Comparison of ENCODE assay signal across 13 mouse cellular contexts in the genomic region with DNA sequence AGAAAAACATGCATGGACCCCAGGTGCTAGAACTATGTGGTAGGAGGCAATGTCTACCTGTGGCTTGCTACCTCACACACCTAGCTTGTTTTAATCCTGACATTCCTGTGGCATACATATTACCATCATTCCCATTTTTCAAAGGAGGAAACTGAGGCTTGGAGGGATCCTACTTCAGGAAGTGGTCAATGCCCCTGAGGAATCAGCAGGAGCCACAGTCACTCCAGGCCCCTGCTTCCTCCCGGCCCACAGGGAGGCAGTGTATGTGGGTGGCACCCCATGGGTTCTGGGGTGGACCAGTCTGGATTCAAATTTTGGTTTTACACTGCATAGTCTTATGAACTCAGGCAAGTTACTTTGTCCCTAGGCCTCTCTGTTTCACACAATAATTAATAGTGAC. TPM values are rescaled to one million over a fixed set of nuclear protein-coding genes. Genes with fewer than 3 reads are reported as not detected.
DNase-seq lines count a peak whose midpoint lies in the region; ATAC-seq and TF ChIP-seq lines count a peak whose summit lies in the region.
"Had no signal": no experiment of that assay in that cellular context is flagged by ENCODE, and none has a peak within 500 bp of the region (broad histone marks: within the 10 kb centered on the region; RNA-seq: fewer than 3 reads in every experiment).

No protein-coding gene starts in this region.

- H3K4me3 ChIP-seq in intestine, embryonic 16.5 days (ENCODE audit: low read length): no peak overlapping the region
- no peak overlapping the region for H3K4me3 ChIP-seq in intestine, embryonic 15.5 days (replicated peaks)
- no peak overlapping the region for H3K4me3 ChIP-seq in liver, postnatal 0 days (ENCODE audit: low read depth, low read length)
- no peak overlapping the region for H3K4me3 ChIP-seq in liver, embryonic 11.5 days (ENCODE audit: low read depth, low read length)
- H3K4me3 ChIP-seq in bone marrow, adult 2 months (replicated peaks; ENCODE audit: control insufficient read depth, low read depth, low read length): no peak overlapping the region

- no peaks in the 10 kb centered on the region for H3K27me3 ChIP-seq in intestine, embryonic 16.5 days (replicated peaks; ENCODE audit: control insufficient read depth, insufficient read depth, low read length)
- H3K27me3 ChIP-seq in intestine, embryonic 15.5 days (replicated peaks): no peaks in the 10 kb centered on the region
- H3K27me3 ChIP-seq in liver, postnatal 0 days (ENCODE audit: insufficient read depth, low read length): no peaks in the 10 kb centered on the region
- H3K27me3 ChIP-seq in liver, embryonic 11.5 days (replicated peaks; ENCODE audit: control insufficient read depth, insufficient read depth, low read length): no peaks in the 10 kb centered on the region

- TF ChIP-seq CTCF in liver, postnatal 0 days (IDR thresholded peaks at IDR 0.05; ENCODE audit: low read depth): no peak
- no peak for TF ChIP-seq CTCF in bone marrow, adult 2 months (IDR thresholded peaks at IDR 0.05; ENCODE audit: control insufficient read depth, insufficient read depth, low read length)

- TF ChIP-seq POLR2A in bone marrow, adult 2 months (IDR thresholded peaks at IDR 0.05; ENCODE audit: borderline replicate concordance, control insufficient read depth, low read depth, low read length): no peak

- peaks cover 29% of the 10 kb centered on the region for H3K4me1 ChIP-seq in intestine, embryonic 16.5 days (ENCODE audit: control insufficient read depth, insufficient read depth, low read length)
- peaks cover 18% of the 10 kb centered on the region for H3K4me1 ChIP-seq in intestine, embryonic 15.5 days (replicated peaks)
- peaks cover 31% of the 10 kb centered on the region for H3K4me1 ChIP-seq in liver, postnatal 0 days (ENCODE audit: insufficient read depth)
- H3K4me1 ChIP-seq in liver, embryonic 11.5 days (replicated peaks; ENCODE audit: control insufficient read depth, insufficient read depth, low read length): peaks cover 12% of the 10 kb centered on the region
- H3K4me1 ChIP-seq in bone marrow, adult 2 months (ENCODE audit: control insufficient read depth, insufficient read depth, low read length): peaks cover 12% of the 10 kb centered on the region

- peaks cover 12% of the 10 kb centered on the region for H3K9me3 ChIP-seq in intestine, embryonic 16.5 days (ENCODE audit: control insufficient read depth, low read length)
- H3K9me3 ChIP-seq in intestine, embryonic 15.5 days: no peaks in the 10 kb centered on the region
- peaks cover 14% of the 10 kb centered on the region; the same call in 1 of the 2 replicates for H3K9me3 ChIP-seq in liver, postnatal 0 days (ENCODE audit: low read length)
- peaks cover 12% of the 10 kb centered on the region for H3K9me3 ChIP-seq in liver, embryonic 11.5 days (ENCODE audit: control insufficient read depth, low read length)

- no peak for TF ChIP-seq EP300 in liver, postnatal 0 days (IDR thresholded peaks at IDR 0.05; ENCODE audit: low read depth)

- no peaks in the 10 kb centered on the region; the same call in 1 of the 2 replicates for H3K36me3 ChIP-seq in intestine, embryonic 16.5 days (ENCODE audit: control insufficient read depth, insufficient read depth, low read length)
- H3K36me3 ChIP-seq in intestine, embryonic 15.5 days: no peaks in the 10 kb centered on the region
- peaks cover 5% of the 10 kb centered on the region; the same call in 1 of the 2 replicates for H3K36me3 ChIP-seq in liver, postnatal 0 days (replicated peaks; ENCODE audit: insufficient read depth, low read length)
- H3K36me3 ChIP-seq in liver, embryonic 11.5 days (ENCODE audit: control insufficient read depth, insufficient read depth, low read length): peaks cover 6% of the 10 kb centered on the region; the same call in 1 of the 2 replicates

- peak overlapping the region; percentile 53 for H3K27ac ChIP-seq in intestine, embryonic 16.5 days (ENCODE audit: low read length)
- H3K27ac ChIP-seq in intestine, embryonic 15.5 days: no peak overlapping the region
- peak overlapping the region; percentile 70 for H3K27ac ChIP-seq in liver, postnatal 0 days (ENCODE audit: low read depth)
- H3K27ac ChIP-seq in liver, embryonic 11.5 days (ENCODE audit: low read depth, low read length): no peak overlapping the region
- peak overlapping the region; percentile 55 for H3K27ac ChIP-seq in bone marrow, adult 2 months (ENCODE audit: control insufficient read depth, insufficient read depth, low read depth, low read length, poor library complexity)

- no peak overlapping the region for H3K9ac ChIP-seq in intestine, embryonic 16.5 days (ENCODE audit: low read depth, low read length)
- H3K9ac ChIP-seq in intestine, embryonic 15.5 days: no peak overlapping the region
- no peak overlapping the region for H3K9ac ChIP-seq in liver, postnatal 0 days (replicated peaks)
- H3K9ac ChIP-seq in liver, embryonic 11.5 days (ENCODE audit: low read depth, low read length): no peak overlapping the region

- DNase-seq in heart, adult 11 months: peak; percentile 92
- DNase-seq in heart, postnatal 4 days: no peak
- no peak for DNase-seq in liver, postnatal 0 days
- DNase-seq in liver, embryonic 11.5 days (ENCODE audit: low spot score): no peak
- no peak for DNase-seq in frontal cortex, adult 2 months (ENCODE audit: extremely low spot score in 1 of 2, low spot score in 1 of 2)
- DNase-seq: adrenal gland, postnatal 25 days; cerebellum, postnatal 25 days; kidney, adult 11 months had no signal

- H3K4me2 ChIP-seq in intestine, embryonic 16.5 days (ENCODE audit: low read depth, low read length): no peak overlapping the region
- H3K4me2 ChIP-seq in intestine, embryonic 15.5 days (replicated peaks): no peak overlapping the region
- H3K4me2 ChIP-seq in liver, postnatal 0 days (ENCODE audit: low read depth, low read length): no peak overlapping the region
- no peak overlapping the region for H3K4me2 ChIP-seq in liver, embryonic 11.5 days

- WGBS in intestine, embryonic 16.5 days: 65% methylated on average over 1 of the region's 1 CpGs
- WGBS in intestine, embryonic 15.5 days: 74% methylated on average over 1 of the region's 1 CpGs
- 39% methylated on average over 1 of the region's 1 CpGs for WGBS in liver, postnatal 0 days (ENCODE audit: insufficient replicate concordance)
- WGBS in liver, embryonic 11.5 days: 75% methylated on average over 1 of the region's 1 CpGs
- WGBS in bone marrow, adult 2 months: 24% methylated on average over 1 of the region's 1 CpGs

- no peak for ATAC-seq in intestine, embryonic 16.5 days
- ATAC-seq in intestine, embryonic 15.5 days: no peak
- no peak for ATAC-seq in liver, postnatal 0 days
- no peak for ATAC-seq in liver, embryonic 11.5 days (replicated peaks; ENCODE audit: low FRiP score)
- ATAC-seq: forebrain, embryonic 16.5 days; midbrain, embryonic 16.5 days had no signal

RNA-seq across cellular contexts. Expression of gene Traf5, which starts 13.2 kb away (rescaled TPM):
- 10 to 100 TPM; 15.0 to 22.4 TPM for total RNA-seq in heart, postnatal 4 days (2021)
- 17.5 and 20.7 TPM in 2 replicates for polyA plus RNA-seq in intestine, embryonic 16.5 days (2015; fragmentation: Nextera tagmentation; extraction: Ambion mirVana)
- 19.6 and 21.3 TPM in 2 replicates for polyA plus RNA-seq in intestine, embryonic 15.5 days (2015; fragmentation: Nextera tagmentation; extraction: Ambion mirVana)
- 3.4 and 4.2 TPM in 2 replicates for polyA plus RNA-seq in liver, postnatal 0 days (2015; fragmentation: Nextera tagmentation; extraction: Ambion mirVana)
- polyA plus RNA-seq in liver, embryonic 11.5 days (2014; fragmentation: Nextera tagmentation; extraction: Ambion mirVana): 10.6 and 15.5 TPM in 2 replicates
- 12.7 and 35.4 TPM in 2 replicates for polyA plus RNA-seq in bone marrow, adult 2 months (2011; ENCODE audit: insufficient read depth, insufficient read length, low replicate concordance, missing spikeins)
- 10.0 and 10.4 TPM in 2 replicates for polyA plus RNA-seq in frontal cortex, adult 2 months (2012; rRNA removed)

RNA-seq across cellular contexts. Expression of gene Rcor3, which starts 58.7 kb away (rescaled TPM):
- 10 to 100 TPM; 43.7 to 48.1 TPM for total RNA-seq in heart, postnatal 4 days (2021)
- polyA plus RNA-seq in intestine, embryonic 16.5 days (2015; fragmentation: Nextera tagmentation; extraction: Ambion mirVana): 22.3 and 24.8 TPM in 2 replicates
- 21.4 and 25.5 TPM in 2 replicates for polyA plus RNA-seq in intestine, embryonic 15.5 days (2015; fragmentation: Nextera tagmentation; extraction: Ambion mirVana)
- 6.2 and 7.2 TPM in 2 replicates for polyA plus RNA-seq in liver, postnatal 0 days (2015; fragmentation: Nextera tagmentation; extraction: Ambion mirVana)
- 14.8 and 15.0 TPM in 2 replicates for polyA plus RNA-seq in liver, embryonic 11.5 days (2014; fragmentation: Nextera tagmentation; extraction: Ambion mirVana)
- polyA plus RNA-seq in bone marrow, adult 2 months (2011; ENCODE audit: insufficient read depth, insufficient read length, low replicate concordance, missing spikeins): 8.3 and 20.0 TPM in 2 replicates
- polyA plus RNA-seq in frontal cortex, adult 2 months (2012; rRNA removed): 28.3 and 37.0 TPM in 2 replicates

Comparison
In these comparisons a context has a peak if more than half of its experiments do, and no peak if none do; other contexts are left out.
1. H3K27ac ChIP-seq: peak in intestine, embryonic 16.5 days (single experiment), liver, postnatal 0 days (single experiment) and bone marrow, adult 2 months (single experiment); none in intestine, embryonic 15.5 days (single experiment) and liver, embryonic 11.5 days (single experiment).